Mouse (Mus musculus) embryonic stem cell, embryonic (primary cell): Measurements from ENCODE around the gene Cldn18.

Experiments used
- CTCF ChIA-PET, 4 experiments: fragments of 300-600 bp in 2 of 4; fragments of 350-600 bp in 2 of 4; sonication (Branson Sonifier 250); formaldehyde crosslinking; loops; one replicate each; lab custom pipeline; 2022; ENCODE audit warnings: inconsistent platforms in 2 of 4; lab: Charles Lee
- POLR2A ChIA-PET, 4 experiments: fragments of 300-600 bp in 2 of 4; fragments of 350-600 bp in 2 of 4; sonication (Branson Sonifier 250); formaldehyde crosslinking; loops; one replicate each; lab custom pipeline; 2022; ENCODE audit warnings: antibody characterized with exemption in 4 of 4, inconsistent platforms in 1 of 4; lab: Charles Lee

The Cldn18 gene

DNA sequence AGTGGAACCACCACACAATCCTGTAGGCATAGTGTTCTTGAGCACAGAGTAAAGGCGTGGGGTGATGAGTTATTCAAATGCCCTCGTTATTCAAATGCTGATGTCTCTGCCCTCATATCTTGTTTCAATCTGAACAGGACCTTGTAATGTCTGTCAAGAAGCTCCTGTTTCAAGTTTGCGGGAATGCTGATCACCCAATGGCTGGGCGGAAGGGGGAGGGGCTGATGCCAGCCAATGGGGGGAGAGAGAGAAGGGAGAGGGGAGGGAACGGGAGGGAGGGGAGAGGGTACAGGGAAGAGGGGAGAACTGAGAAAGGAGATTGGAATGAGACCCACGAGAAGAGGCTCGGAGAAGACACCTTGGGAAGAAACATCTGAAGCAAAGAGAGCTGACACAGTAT is 22.1 kb downstream of the Cldn18 start:
- POLR2A ChIA-PET = interaction anchor here in 3 of 4 experiments (0.6 to 1.3 kb wide), 13 partner anchors 10 to 816 kb away, joined by 3 to 5 read pairs (median 3); no protein-coding TSS in a partner anchor

DNA sequence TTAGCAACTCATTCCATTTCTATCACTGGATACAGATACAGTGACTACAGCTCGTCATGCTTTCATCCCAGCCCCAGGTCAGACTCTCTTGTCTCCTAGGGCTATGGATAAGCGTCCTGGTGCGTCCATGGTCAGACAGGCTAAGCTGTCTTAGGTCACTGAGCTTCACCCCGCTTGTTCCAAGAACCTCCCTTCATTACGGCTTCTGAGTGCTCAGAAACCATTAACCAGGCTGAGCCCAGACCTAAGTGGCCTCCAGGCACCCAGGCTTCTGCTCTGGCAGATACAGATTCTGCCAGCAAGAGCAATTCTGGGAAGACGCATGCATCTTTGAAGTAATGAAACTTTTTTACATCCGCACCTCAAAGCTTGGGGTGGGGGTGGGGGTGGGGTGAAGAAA is 26.7 kb downstream of the Cldn18 start:
- ChIA-PET CTCF (interaction anchor here in 2 of 4 experiments (0.7 to 0.9 kb wide), 2 partner anchors 28 to 705 kb away, joined by 3 read pairs; no protein-coding TSS in a partner anchor), POLR2A (interaction anchor here in 1 of 4 experiments (0.5 to 1.4 kb wide), 3 partner anchors 61 to 624 kb away, joined by 3 to 5 read pairs (median 3); partner anchors contain the start of gene Dzip1l)

More for the DNA sequence above, 22.1 kb downstream of the Cldn18 start:
- CTCF ChIA-PET = interaction anchor here in 3 of 4 experiments (0.6 to 1.9 kb wide), 9 partner anchors 33 to 725 kb away, joined by 3 to 12 read pairs (median 3); no protein-coding TSS in a partner anchor

- ChIA-PET POLR2A (no interaction called here), CTCF (interaction anchor here in 2 of 4 experiments (0.7 to 0.9 kb wide), 2 partner anchors 27 to 706 kb away, joined by 3 read pairs; no protein-coding TSS in a partner anchor)
Observed at GRCm38 (mm10) chr9:99689796-99690195, 27.3 kb downstream of the Cldn18 start.

DNA sequence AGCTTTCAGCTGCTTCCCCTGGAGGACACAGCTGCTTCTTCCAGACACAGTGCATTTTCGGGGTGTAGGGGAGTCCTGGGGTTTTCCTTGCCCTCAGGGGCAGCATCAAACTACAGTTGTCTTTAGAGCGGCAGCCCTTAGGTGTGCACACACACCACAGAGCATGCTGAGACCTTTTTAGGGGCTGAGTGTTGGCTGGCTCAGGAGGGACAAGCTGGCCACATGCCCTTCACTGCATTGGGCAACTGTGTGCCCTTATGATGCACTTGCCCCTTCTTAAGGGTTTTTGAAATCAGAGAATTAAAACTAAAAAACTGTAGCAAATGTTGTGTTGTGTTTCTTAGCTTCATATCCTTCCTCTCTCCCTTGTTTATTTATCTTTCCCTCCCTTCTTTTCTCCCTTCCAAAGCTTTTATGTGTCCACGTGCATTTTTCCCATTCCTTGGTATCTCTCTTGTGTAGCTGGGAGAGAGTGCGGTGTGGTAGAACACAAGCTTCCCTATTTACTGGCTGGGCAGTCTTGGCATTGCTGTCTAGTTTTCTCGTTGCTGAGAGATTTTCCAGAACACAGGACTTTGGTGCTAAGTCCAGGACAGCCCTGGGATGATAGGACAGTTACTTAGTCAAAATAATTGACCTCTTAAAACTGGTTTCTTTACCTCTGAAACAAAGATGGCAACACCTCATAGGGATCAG is 31.4 kb downstream of the Cldn18 start:
- POLR2A ChIA-PET = interaction anchor here in 2 of 4 experiments (0.6 to 1.3 kb wide), 2 partner anchors 9 to 134 kb away, joined by 3 read pairs; no protein-coding TSS in a partner anchor
- CTCF ChIA-PET = interaction anchor here in 1 of 4 experiments (1.1 to 1.3 kb wide), 2 partner anchors 23 to 98 kb away, joined by 3 to 4 read pairs; no protein-coding TSS in a partner anchor

- ChIA-PET POLR2A (interaction anchor here in 1 of 4 experiments (1.3 kb wide), 1 partner anchor 10 kb away, joined by 3 read pairs; no protein-coding TSS in a partner anchor), CTCF (interaction anchor here in 1 of 4 experiments (1.1 to 1.3 kb wide), 2 partner anchors 23 to 98 kb away, joined by 3 to 4 read pairs; no protein-coding TSS in a partner anchor)
Observed at GRCm38 (mm10) chr9:99685061-99685521, 32.0 kb downstream of the Cldn18 start.

- POLR2A ChIA-PET = no interaction called here
Observed at GRCm38 (mm10) chr9:99681980-99682570, 35.0 kb downstream of the Cldn18 start.

DNA sequence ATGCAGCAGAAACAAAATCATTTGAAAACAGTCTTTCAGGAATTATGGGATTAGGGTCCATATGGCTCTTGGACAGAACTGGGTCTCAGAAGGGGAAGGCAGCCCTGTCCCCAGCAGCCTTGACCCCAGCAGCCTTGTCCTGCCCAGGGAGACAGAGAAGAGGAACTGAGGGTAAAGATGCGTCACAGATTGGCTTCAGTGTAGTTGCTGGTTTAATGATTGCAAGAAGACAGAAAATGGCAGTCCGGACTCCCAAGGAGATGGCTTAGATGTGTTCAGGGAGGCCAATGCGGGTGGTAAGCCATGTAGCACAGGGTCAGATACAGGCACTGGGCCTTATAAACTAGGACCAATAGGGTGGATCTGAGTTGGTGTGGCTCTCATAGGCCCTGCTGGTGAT is 41.4 kb downstream of the Cldn18 start:
- ChIA-PET CTCF (interaction anchor here in 1 of 4 experiments (3.1 kb wide), 1 partner anchor 13 kb away, joined by 9 read pairs; no protein-coding TSS in a partner anchor), POLR2A (no interaction called here)

More at GRCm38 (mm10) chr9:99681980-99682570, 35.0 kb downstream of the Cldn18 start:
- CTCF ChIA-PET = interaction anchor here in 1 of 4 experiments (2.1 kb wide), 1 partner anchor 20 kb away, joined by 6 read pairs; no protein-coding TSS in a partner anchor

GRCm38 (mm10) chr9:99671603-99672002 is 45.5 kb downstream of the Cldn18 start:
- ChIA-PET POLR2A (interaction anchor here in 3 of 4 experiments (0.6 to 1.5 kb wide), 3 partner anchors 9 to 62 kb away, joined by 4 to 8 read pairs (median 4); no protein-coding TSS in a partner anchor), CTCF (interaction anchor here (0.6 to 2.2 kb wide), 6 partner anchors 9 to 217 kb away, joined by 3 to 15 read pairs (median 4); no protein-coding TSS in a partner anchor)

- ChIA-PET CTCF (interaction anchor here in 1 of 4 experiments (0.6 kb wide), 1 partner anchor 437 kb away, joined by 3 read pairs; no protein-coding TSS in a partner anchor), POLR2A (no interaction called here)
Observed at GRCm38 (mm10) chr9:99667596-99667995, 49.5 kb downstream of the Cldn18 start.

DNA sequence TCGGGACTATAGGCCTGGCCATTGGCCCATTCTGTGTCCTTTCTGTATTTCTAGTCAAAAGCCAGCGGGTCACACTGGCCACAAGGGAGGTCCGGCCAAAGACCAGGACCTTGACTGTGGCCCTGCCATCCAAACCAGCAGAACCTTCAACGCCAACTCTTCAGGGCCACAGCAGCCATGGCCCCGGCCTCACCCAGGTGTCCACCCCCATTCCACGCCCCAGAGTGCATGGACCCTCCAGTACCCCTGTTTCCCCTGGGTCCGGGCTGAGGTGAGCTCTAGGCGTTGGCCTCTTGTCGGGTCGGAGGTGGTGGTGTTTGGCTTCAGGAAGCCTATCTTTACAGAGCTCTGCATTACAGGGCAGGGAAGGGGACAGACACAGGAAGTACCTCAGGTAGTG is 54.2 kb downstream of the Cldn18 start:
- CTCF ChIA-PET = interaction anchor here (0.6 to 4.0 kb wide), 52 partner anchors 8 to 783 kb away, joined by 3 to 40 read pairs (median 5); partner anchors contain the start of genes Dzip1l (in 2 of the 4), Armc8 (in 1 of the 4) and Dbr1 (in 1 of the 4)
- POLR2A ChIA-PET = interaction anchor here in 2 of 4 experiments (0.9 to 1.6 kb wide), 8 partner anchors 11 to 204 kb away, joined by 3 to 6 read pairs (median 5); partner anchors contain the start of genes Armc8 (in 1 of the 2), Dbr1 (in 1 of the 2) and Dzip1l (in 1 of the 2)

GRCm38 (mm10) chr9:99662406-99662805 is 54.7 kb downstream of the Cldn18 start:
- POLR2A ChIA-PET = interaction anchor here in 3 of 4 experiments (0.6 to 2.4 kb wide), 15 partner anchors 9 to 1097 kb away, joined by 3 to 7 read pairs (median 4); partner anchors contain the start of genes Armc8 (in 2 of the 3), Dzip1l (in 2 of the 3) and Dbr1 (in 1 of the 3)
- CTCF ChIA-PET = interaction anchor here (0.5 to 4.0 kb wide), 82 partner anchors 8 to 784 kb away, joined by 3 to 40 read pairs (median 4); partner anchors contain the start of genes Dzip1l (in 3 of the 4), Armc8 (in 1 of the 4), Dbr1 (in 1 of the 4) and Gm1123 (in 1 of the 4)

DNA sequence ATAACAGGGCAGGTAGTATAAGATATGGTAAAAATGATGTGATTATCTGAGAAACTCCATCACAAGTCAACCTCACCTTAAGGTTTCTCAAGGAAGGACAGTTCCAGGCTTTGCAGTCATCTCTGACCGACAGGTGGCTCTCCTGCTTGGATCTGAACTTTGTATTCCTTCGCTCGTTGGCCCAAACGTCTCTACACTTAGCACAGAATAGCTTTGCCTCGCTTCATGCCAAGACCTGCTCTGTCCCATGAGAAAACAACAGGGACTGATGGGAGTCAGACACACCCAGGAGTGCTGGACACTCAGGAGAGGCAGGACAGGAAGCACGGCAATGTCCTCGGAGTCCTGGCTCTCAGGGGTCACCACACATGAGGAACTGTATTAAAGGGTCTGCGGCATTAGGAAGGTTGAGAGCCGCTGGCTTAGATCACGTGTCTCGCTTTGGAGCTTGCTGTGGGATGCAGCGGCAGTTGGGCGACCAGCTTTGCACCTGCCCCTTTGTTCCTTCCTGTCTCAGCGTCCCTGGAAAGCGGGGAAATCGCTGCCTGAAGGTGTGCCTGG is 55.4 kb downstream of the Cldn18 start:
- CTCF ChIA-PET = interaction anchor here (0.5 to 4.0 kb wide), 80 partner anchors 8 to 785 kb away, joined by 3 to 40 read pairs (median 4); partner anchors contain the start of genes Dzip1l (in 3 of the 4), Armc8 (in 1 of the 4), Dbr1 (in 1 of the 4) and Gm1123 (in 1 of the 4)
- POLR2A ChIA-PET = interaction anchor here in 3 of 4 experiments (0.6 to 2.4 kb wide), 23 partner anchors 10 to 1097 kb away, joined by 3 to 10 read pairs (median 4); partner anchors contain the start of genes Armc8 (in 2 of the 3), Dzip1l (in 2 of the 3) and Dbr1 (in 1 of the 3)

GRCm38 (mm10) chr9:99660756-99661155 is 56.3 kb downstream of the Cldn18 start:
- ChIA-PET POLR2A (interaction anchor here in 3 of 4 experiments (1.1 to 2.4 kb wide), 8 partner anchors 16 to 189 kb away, joined by 3 to 10 read pairs (median 6); partner anchors contain the start of gene Dzip1l (in 2 of the 3)), CTCF (interaction anchor here in 3 of 4 experiments (1.0 to 4.0 kb wide), 5 partner anchors 27 to 192 kb away, joined by 3 to 40 read pairs (median 9); no protein-coding TSS in a partner anchor)

DNA sequence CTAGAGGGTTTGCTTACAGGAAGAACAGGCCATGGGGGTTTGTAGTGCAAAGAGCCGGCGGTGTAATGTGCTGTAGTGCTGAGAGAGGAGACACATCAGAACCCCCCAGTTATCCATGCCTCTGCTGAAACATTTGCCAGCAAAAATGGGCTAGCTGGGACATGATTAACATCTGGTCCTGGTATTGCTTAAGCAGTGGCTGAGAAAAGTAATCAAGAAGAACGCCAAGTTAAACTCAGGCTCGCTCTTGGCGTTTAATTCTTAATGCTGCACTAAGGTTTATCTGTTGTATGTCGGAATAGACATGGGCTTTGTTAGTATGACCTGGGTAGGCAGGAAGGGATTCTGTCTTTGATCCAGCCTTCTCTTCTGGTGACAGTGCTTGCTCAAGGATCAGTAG is 71.0 kb downstream of the Cldn18 start:
- POLR2A ChIA-PET = interaction anchor here in 1 of 4 experiments (0.6 kb wide), 2 partner anchors 13 to 49 kb away, joined by 3 to 5 read pairs; no protein-coding TSS in a partner anchor
- CTCF ChIA-PET = no interaction called here

DNA sequence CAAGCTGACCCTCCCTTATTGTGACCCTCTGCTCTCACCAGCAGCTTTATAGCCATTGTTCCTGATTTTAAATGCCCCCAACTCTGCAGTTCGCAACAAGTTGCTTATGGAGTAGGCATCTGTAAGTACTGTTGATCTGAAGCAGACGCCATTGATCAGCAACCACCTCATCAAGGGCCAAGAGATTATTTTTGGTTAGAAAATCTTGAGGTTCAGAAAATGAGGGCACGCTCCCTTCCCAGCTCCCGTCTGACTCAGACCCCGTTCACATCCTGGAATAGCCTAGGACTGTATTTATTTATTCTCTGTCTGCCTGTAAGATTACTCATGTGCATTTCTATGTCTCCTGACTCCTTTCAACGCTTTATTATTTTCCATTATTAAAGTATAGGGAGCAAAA is 71.7 kb downstream of the Cldn18 start:
- POLR2A ChIA-PET = interaction anchor here in 2 of 4 experiments (1.2 to 1.4 kb wide), 2 partner anchors 16 kb away, joined by 3 read pairs; partner anchors contain the start of gene Dzip1l (in 1 of the 2)
- CTCF ChIA-PET = interaction anchor here in 2 of 4 experiments (0.5 to 0.8 kb wide), 3 partner anchors 10 to 147 kb away, joined by 3 to 13 read pairs (median 4); no protein-coding TSS in a partner anchor

- ChIA-PET CTCF (interaction anchor here in 1 of 4 experiments (0.7 kb wide), 1 partner anchor 22 kb away, joined by 3 read pairs; no protein-coding TSS in a partner anchor), POLR2A (interaction anchor here in 3 of 4 experiments (0.5 to 1.2 kb wide), 3 partner anchors 10 to 400 kb away, joined by 3 read pairs; partner anchors contain the start of gene Dzip1l (in 1 of the 3))
Observed at GRCm38 (mm10) chr9:99639957-99640356, 77.1 kb downstream of the Cldn18 start.
